Mouse (Mus musculus): ENCODE data around the gene Bptf. TPM values are rescaled to one million over a fixed set of nuclear protein-coding genes. Genes with fewer than 3 reads are reported as not detected.
A peak's percentile ranks its signal among the peaks of the same experiment; 100 is the strongest.
"Not testable (repeated sequence)": the region's sequence is repeated elsewhere in the genome, so short reads cannot be mapped to it uniquely, and the experiment has no call there.

Bptf gene
- polyA plus RNA-seq, 1 experiment = 17.7 TPM

DNA sequence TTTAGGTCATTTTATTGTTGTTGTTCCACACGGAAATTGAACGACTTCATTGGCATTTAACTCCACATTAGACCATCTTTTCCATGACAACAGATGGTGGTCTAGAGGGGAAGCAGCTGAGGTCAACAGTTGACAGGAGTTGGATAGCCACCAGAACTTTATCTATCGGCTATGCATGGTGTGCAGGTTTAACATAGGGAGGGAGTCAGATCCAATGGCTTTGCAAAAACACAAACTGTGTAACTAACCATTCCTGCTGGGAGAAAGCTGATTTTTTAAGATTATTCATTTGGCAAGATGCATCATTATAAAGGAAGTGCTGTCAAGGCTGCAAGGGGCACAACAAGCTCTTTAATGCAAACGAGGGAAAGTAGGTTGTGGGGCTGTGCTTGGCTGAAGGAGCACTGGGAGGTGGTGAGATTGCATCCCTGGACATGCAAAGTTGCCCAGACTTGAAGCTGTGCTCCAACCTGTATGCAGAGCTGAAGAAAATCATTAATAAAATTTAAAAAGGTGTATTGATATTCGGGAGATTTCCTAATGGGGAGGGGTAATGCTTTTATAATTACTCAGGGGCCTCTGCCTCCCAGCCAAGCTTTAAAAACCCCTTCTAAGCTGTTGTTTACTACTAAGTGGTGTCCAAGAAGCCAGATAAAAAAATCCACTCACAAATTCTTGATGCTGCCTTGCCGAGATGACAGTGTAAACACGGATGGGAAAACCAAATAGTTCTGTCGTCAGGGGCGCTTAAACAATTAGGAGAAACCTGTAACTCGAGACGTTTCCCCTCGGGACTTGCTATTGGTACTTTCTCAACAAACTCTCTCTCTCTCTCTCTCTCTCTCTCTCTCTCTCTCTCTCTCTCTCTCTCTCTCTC, 105.1 kb downstream of the Bptf start:
- TF ChIP-seq POLR2A (IDR thresholded peaks at IDR 0.05; ENCODE audit: control insufficient read depth, low read depth, low read length) (no peak), CTCF (IDR thresholded peaks at IDR 0.05; ENCODE audit: control insufficient read depth, insufficient read depth, insufficient replicate concordance, low read depth, low read length) (no peak)
- Histone ChIP-seq H3K27ac (ENCODE audit: control insufficient read depth, insufficient read depth, low read depth, low read length) (no peak overlapping the region), H3K36me3 (ENCODE audit: control insufficient read depth, insufficient read depth, low read length) (no peaks in the 10 kb centered on the region), H3K4me3 (ENCODE audit: control insufficient read depth, low read depth, low read length) (no peak overlapping the region), H3K4me1 (ENCODE audit: control insufficient read depth, insufficient read depth, low read length) (peaks cover 14% of the 10 kb centered on the region), H3K27me3 (ENCODE audit: control insufficient read depth, insufficient read depth, low read length) (no peaks in the 10 kb centered on the region)

DNA sequence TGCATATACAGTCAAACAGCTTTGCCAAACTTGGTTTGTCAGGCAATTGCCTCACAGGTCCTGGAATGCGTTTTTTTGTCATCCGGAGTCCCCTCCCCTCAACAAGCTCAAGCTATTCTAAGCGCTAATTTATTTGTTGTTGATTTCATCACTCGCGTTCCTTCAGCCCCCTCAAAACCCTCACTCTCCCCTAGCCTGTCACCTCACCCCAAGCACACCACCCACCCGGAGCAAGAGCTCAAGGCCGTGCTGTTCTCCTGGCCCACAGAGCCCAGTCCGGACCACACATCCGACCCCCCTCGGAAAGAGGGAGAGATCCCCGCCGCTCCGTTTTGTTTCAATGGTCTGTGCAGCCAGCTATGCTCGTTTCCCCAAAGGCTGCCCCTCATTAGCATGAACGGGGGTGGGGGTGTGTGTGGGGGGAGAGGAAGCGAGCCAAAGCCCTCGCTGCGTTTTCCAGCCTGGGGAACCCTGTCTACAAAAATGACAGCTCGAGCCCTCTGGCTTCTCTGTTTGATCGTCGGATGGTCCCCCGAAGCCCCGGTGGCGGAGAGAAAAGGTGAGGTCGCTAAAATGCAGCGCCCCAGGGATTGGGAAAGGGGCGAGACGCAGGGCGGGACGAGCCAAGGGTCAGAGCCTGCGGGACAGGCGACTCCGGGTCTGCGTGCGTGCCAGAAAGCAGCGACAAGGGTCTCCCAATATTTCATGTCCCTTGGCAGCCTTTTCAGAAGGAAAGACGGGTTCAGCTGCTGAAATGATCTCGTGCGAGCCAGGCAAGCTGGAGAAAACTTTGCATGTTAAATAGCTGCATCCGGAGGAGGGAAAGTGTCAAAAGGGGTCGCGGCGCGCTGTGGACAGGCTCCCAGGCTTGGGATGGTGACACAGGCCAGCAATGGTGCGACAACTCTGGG, 106.3 kb downstream of the Bptf start, which contains the start of gene 1810010H24Rik:
Gene 1810010H24Rik (plus strand): TSS at position 271 of the 911 bp plus-strand sequence.
- Histone ChIP-seq H3K36me3 (ENCODE audit: control insufficient read depth, insufficient read depth, low read length) (no peaks in the 10 kb centered on the region), H3K27ac (ENCODE audit: control insufficient read depth, insufficient read depth, low read depth, low read length) (no peak within 1 kb of the TSS), H3K4me3 (ENCODE audit: control insufficient read depth, low read depth, low read length) (peak within 1 kb of the TSS; percentile 5), H3K27me3 (ENCODE audit: control insufficient read depth, insufficient read depth, low read length) (no peaks in the 10 kb centered on the region), H3K4me1 (ENCODE audit: control insufficient read depth, insufficient read depth, low read length) (peaks cover 14% of the 10 kb centered on the region)
- TF ChIP-seq CTCF (IDR thresholded peaks at IDR 0.05; ENCODE audit: control insufficient read depth, insufficient read depth, insufficient replicate concordance, low read depth, low read length) (no peak), POLR2A (IDR thresholded peaks at IDR 0.05; ENCODE audit: control insufficient read depth, low read depth, low read length) (no peak)

DNA sequence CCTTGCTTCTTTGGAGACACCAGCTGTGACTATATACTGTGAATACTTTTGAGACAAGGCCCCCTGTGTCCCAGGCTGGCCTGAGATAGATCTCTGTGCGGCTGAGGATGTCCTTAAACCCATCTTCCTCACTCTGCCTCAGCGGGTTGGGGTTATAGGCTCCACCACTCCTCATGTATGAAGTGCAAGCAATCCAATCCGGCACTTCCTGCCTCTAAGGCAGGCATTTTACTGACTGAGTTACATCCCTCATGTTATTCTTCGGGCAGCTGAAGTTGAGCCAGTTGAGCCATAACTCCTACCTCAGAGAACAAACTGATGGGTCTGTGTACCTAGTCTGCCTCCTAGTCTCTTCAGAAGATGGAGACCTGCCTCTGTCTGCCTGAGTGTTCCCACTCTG, 107.5 kb downstream of the Bptf start:
- no peak for TF ChIP-seq POLR2A (IDR thresholded peaks at IDR 0.05; ENCODE audit: control insufficient read depth, low read depth, low read length)
- no peak for TF ChIP-seq CTCF (IDR thresholded peaks at IDR 0.05; ENCODE audit: control insufficient read depth, insufficient read depth, insufficient replicate concordance, low read depth, low read length)
- Histone ChIP-seq H3K4me3 (ENCODE audit: control insufficient read depth, low read depth, low read length) (no peak overlapping the region), H3K27ac (ENCODE audit: control insufficient read depth, insufficient read depth, low read depth, low read length) (no peak overlapping the region), H3K4me1 (ENCODE audit: control insufficient read depth, insufficient read depth, low read length) (peaks cover 10% of the 10 kb centered on the region), H3K36me3 (ENCODE audit: control insufficient read depth, insufficient read depth, low read length) (no peaks in the 10 kb centered on the region), H3K27me3 (ENCODE audit: control insufficient read depth, insufficient read depth, low read length) (no peaks in the 10 kb centered on the region)

DNA sequence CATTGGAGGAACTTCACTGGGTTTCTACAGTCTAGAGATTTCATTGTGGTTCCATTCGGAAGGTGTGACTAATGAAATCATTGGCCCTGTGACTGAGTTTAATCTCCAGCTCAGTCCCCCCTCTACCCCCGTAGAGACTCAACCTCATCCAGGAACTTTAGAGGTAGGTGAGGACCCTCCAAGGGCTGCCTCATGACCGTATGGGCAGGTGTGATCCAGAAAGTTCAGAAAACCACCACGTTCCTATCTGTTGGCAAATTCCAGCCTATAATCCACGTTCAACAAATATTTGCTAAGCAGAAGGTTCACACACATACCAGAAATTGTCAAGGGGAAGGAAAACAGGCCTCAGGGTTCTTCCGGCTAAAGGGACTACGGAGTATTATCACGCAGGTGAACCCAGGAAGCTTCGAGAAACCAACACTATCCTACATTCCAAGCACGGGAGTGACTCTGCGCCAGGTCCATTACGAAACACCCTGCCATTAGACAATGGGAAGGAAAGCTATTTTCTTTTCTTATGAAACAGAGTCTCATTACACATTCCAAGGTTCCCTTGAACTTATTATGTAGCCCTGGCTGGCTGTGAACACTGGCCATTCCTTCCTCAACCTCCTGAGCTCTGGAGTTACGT, 109.8 kb downstream of the Bptf start:
- Histone ChIP-seq H3K4me3 (ENCODE audit: control insufficient read depth, low read depth, low read length) (no peak overlapping the region), H3K36me3 (ENCODE audit: control insufficient read depth, insufficient read depth, low read length) (no peaks in the 10 kb centered on the region), H3K27me3 (ENCODE audit: control insufficient read depth, insufficient read depth, low read length) (no peaks in the 10 kb centered on the region), H3K4me1 (ENCODE audit: control insufficient read depth, insufficient read depth, low read length) (peaks cover 6% of the 10 kb centered on the region), H3K27ac (ENCODE audit: control insufficient read depth, insufficient read depth, low read depth, low read length) (no peak overlapping the region)
- TF ChIP-seq POLR2A (IDR thresholded peaks at IDR 0.05; ENCODE audit: control insufficient read depth, low read depth, low read length) (no peak), CTCF (IDR thresholded peaks at IDR 0.05; ENCODE audit: control insufficient read depth, insufficient read depth, insufficient replicate concordance, low read depth, low read length) (no peak)

DNA sequence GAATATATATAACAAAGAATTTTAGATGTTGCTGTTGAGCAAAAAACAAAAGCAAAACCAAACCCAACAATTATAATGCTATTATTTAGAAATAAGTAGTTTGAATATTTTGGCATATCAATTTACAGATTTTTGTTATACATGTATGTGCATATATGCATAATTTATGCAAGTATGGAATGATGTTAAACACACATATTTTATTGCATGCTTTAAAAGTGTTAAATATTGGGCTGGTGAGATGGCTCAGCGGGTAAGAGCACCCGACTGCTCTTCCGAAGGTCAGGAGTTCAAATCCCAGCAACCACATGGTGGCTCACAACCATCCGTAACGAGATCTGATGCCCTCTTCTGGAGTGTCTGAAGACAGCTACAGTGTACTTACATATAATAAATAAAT, 112.2 kb downstream of the Bptf start:
- H3K4me3 ChIP-seq (ENCODE audit: control insufficient read depth, low read depth, low read length); H3K4me1 ChIP-seq (ENCODE audit: control insufficient read depth, insufficient read depth, low read length); H3K36me3 ChIP-seq (ENCODE audit: control insufficient read depth, insufficient read depth, low read length); H3K27ac ChIP-seq (ENCODE audit: control insufficient read depth, insufficient read depth, low read depth, low read length); H3K27me3 ChIP-seq (ENCODE audit: control insufficient read depth, insufficient read depth, low read length): not testable (repeated sequence)

DNA sequence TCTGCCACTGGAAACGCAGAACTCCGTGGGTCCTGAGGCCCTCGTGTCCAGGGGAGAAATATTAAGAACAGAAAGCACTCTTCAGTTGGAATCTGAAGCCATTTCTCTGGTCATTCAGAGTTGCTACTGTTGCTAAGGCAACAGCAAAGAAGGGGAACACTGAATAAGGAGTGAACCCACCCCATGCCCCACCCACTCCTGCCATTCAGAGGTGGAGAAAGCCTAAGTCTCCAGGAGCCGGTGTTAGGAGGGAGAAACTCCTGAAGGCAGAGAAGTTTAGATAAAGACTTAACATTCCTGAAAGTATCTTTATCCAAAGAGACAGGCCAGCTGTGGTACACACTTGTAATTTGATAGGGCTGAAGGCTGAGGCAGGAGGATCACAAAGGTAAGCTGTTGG, 112.6 kb downstream of the Bptf start:
- no peak for TF ChIP-seq POLR2A (IDR thresholded peaks at IDR 0.05; ENCODE audit: control insufficient read depth, low read depth, low read length)
- TF ChIP-seq CTCF (IDR thresholded peaks at IDR 0.05; ENCODE audit: control insufficient read depth, insufficient read depth, insufficient replicate concordance, low read depth, low read length) = no peak
- Histone ChIP-seq H3K4me1 (ENCODE audit: control insufficient read depth, insufficient read depth, low read length) (peaks cover 7% of the 10 kb centered on the region), H3K27me3 (ENCODE audit: control insufficient read depth, insufficient read depth, low read length) (no peaks in the 10 kb centered on the region), H3K27ac (ENCODE audit: control insufficient read depth, insufficient read depth, low read depth, low read length) (no peak overlapping the region), H3K36me3 (ENCODE audit: control insufficient read depth, insufficient read depth, low read length) (no peaks in the 10 kb centered on the region), H3K4me3 (ENCODE audit: control insufficient read depth, low read depth, low read length) (no peak overlapping the region)

DNA sequence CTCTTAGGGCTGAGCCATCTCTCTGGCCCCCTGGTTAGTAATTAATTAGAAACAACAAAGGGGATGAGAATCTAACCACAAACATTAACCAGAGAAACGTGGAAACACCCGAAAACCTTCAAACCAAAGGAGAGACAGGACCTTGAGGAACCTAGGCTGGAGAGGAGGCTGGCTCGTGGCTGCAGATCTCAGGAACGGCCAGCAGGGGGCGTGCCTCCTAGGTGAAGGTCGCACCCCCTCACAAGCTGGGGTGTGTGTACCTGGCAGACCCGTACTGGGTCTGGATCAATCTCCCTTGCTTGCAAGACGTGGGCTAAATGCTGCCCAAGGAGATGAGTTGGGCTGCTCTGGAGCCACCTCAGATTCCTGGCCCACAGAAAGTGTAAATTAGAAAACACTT, 113.3 kb downstream of the Bptf start:
- no peak overlapping the region; the same call in 1 of the 2 replicates for H3K4me3 ChIP-seq (ENCODE audit: control insufficient read depth, low read depth, low read length)
- TF ChIP-seq POLR2A (IDR thresholded peaks at IDR 0.05; ENCODE audit: control insufficient read depth, low read depth, low read length) = no peak
- TF ChIP-seq CTCF (IDR thresholded peaks at IDR 0.05; ENCODE audit: control insufficient read depth, insufficient read depth, insufficient replicate concordance, low read depth, low read length) = peak; percentile 98

More for the DNA sequence above, 113.3 kb downstream of the Bptf start:
- Histone ChIP-seq H3K27me3 (ENCODE audit: control insufficient read depth, insufficient read depth, low read length) (no peaks in the 10 kb centered on the region), H3K27ac (ENCODE audit: control insufficient read depth, insufficient read depth, low read depth, low read length) (no peak overlapping the region), H3K36me3 (ENCODE audit: control insufficient read depth, insufficient read depth, low read length) (no peaks in the 10 kb centered on the region), H3K4me1 (ENCODE audit: control insufficient read depth, insufficient read depth, low read length) (peaks cover 7% of the 10 kb centered on the region)
